Comparison of ENCODE assay signal across 15 mouse cellular contexts in the genomic region with DNA sequence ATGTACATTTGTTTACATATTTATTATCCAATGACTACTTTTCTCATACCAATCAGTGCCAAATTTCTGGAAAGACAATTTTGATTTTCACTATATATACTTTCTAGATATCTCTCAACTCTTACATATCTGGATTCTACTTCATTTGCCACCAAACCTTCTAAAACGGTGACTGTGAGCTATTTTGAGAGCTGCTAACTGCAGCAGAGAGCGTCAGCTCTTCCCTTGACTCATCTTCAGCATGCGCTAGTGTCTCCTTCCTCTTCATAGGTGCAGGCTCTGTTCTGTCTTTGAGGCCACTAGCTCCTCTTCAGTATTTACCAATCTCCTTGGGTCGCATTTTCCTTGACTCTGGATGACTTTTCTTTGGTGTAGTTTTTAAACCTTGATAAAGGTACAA.
"Had no signal": no experiment of that assay in that cellular context is flagged by ENCODE, and none has a peak within 500 bp of the region (broad histone marks: within the 10 kb centered on the region; RNA-seq: fewer than 3 reads in every experiment).

No protein-coding gene starts in this region.

- DNase-seq: lung, adult 18-20 months; lung, embryonic 14.5 days; lung, postnatal 10 days; right cerebral cortex, postnatal 25 days; thymus, adult 18-20 months; thymus, postnatal 14 days; thymus, postnatal 36 days had no signal

- H3K4me3 ChIP-seq: megakaryocyte, embryonic 14.5 days; midbrain, embryonic 13.5 days; midbrain, embryonic 15.5 days; neural tube, embryonic 12.5 days; stomach, embryonic 15.5 days had no signal

- H3K4me1 ChIP-seq: megakaryocyte, embryonic 14.5 days; midbrain, embryonic 13.5 days; midbrain, embryonic 15.5 days; neural tube, embryonic 12.5 days; stomach, embryonic 15.5 days had no signal

- H3K9ac ChIP-seq: lung, embryonic 14.5 days; midbrain, embryonic 13.5 days; midbrain, embryonic 15.5 days; neural tube, embryonic 12.5 days; stomach, embryonic 15.5 days had no signal

- H3K36me3 ChIP-seq: midbrain, embryonic 13.5 days; midbrain, embryonic 15.5 days; neural tube, embryonic 12.5 days; stomach, embryonic 15.5 days had no signal

- H3K4me2 ChIP-seq: lung, embryonic 14.5 days; midbrain, embryonic 11.5 days; midbrain, embryonic 13.5 days; midbrain, embryonic 15.5 days; neural tube, embryonic 12.5 days; stomach, embryonic 15.5 days had no signal

- H3K27me3 ChIP-seq: megakaryocyte, embryonic 14.5 days; midbrain, embryonic 13.5 days; midbrain, embryonic 15.5 days; neural tube, embryonic 12.5 days; stomach, embryonic 15.5 days had no signal

- ATAC-seq: midbrain, embryonic 13.5 days; midbrain, embryonic 15.5 days had no signal

- H3K27ac ChIP-seq: macrophage; midbrain, embryonic 13.5 days; midbrain, embryonic 15.5 days; neural tube, embryonic 12.5 days; stomach, embryonic 15.5 days; stomach, postnatal 0 days had no signal

- H3K9me3 ChIP-seq: midbrain, embryonic 13.5 days; midbrain, embryonic 15.5 days; neural tube, embryonic 12.5 days; stomach, embryonic 15.5 days had no signal
